Mouse (Mus musculus): ENCODE data around the gene Sf3a2. TPM values are rescaled to one million over a fixed set of nuclear protein-coding genes. Genes with fewer than 3 reads are reported as not detected.

Sf3a2 gene
- polyA plus RNA-seq, 1 experiment from 2014 or later = 61.9 TPM

GRCm38 (mm10) chr10:80805322-80805721 lies 7.3 kb downstream of the Sf3a2 start:
- DNase-seq (ENCODE audit: low spot score) = no peak
- H3K4me1 ChIP-seq (replicated peaks; ENCODE audit: insufficient read depth, low read length) = peaks cover 33% of the 10 kb centered on the region

GRCm38 (mm10) chr10:80805925-80806324 lies 7.9 kb downstream of the Sf3a2 start:
- DNase-seq (ENCODE audit: low spot score) = peak; percentile 74
- no peak overlapping the region for H3K27ac ChIP-seq
- WGBS = 18% methylated on average over 3 of the region's 3 CpGs
- no peak overlapping the region for H3K4me2 ChIP-seq (ENCODE audit: low read length)
- no peak overlapping the region for H3K9ac ChIP-seq (ENCODE audit: low read depth, low read length)
- peak; percentile 80 for TF ChIP-seq CTCF (IDR thresholded peaks at IDR 0.05; ENCODE audit: low read depth)
- ATAC-seq (replicated peaks; ENCODE audit: low FRiP score, low read depth) = peak; percentile 42
- H3K4me1 ChIP-seq (replicated peaks; ENCODE audit: insufficient read depth, low read length) = peaks cover 34% of the 10 kb centered on the region
- H3K9me3 ChIP-seq (replicated peaks; ENCODE audit: low read length) = no peaks in the 10 kb centered on the region
- no peak overlapping the region for H3K4me3 ChIP-seq (replicated peaks; ENCODE audit: low read depth, low read length)
- H3K27me3 ChIP-seq (ENCODE audit: insufficient read depth, low read length) = no peaks in the 10 kb centered on the region
- H3K36me3 ChIP-seq (ENCODE audit: insufficient read depth, low read length) = peaks cover 30% of the 10 kb centered on the region

More at GRCm38 (mm10) chr10:80805322-80805721, 7.3 kb downstream of the Sf3a2 start:
- no peak overlapping the region for H3K27ac ChIP-seq
- H3K9ac ChIP-seq (ENCODE audit: low read depth, low read length) = no peak overlapping the region
- no peaks in the 10 kb centered on the region for H3K9me3 ChIP-seq (replicated peaks; ENCODE audit: low read length)
- peaks cover 33% of the 10 kb centered on the region for H3K36me3 ChIP-seq (ENCODE audit: insufficient read depth, low read length)
- no peak for ATAC-seq (replicated peaks; ENCODE audit: low FRiP score, low read depth)
- H3K4me3 ChIP-seq (replicated peaks; ENCODE audit: low read depth, low read length) = no peak overlapping the region
- TF ChIP-seq CTCF (IDR thresholded peaks at IDR 0.05; ENCODE audit: low read depth) = no peak
- no peaks in the 10 kb centered on the region for H3K27me3 ChIP-seq (ENCODE audit: insufficient read depth, low read length)
- 79% methylated on average over 5 of the region's 5 CpGs for WGBS
- H3K4me2 ChIP-seq (ENCODE audit: low read length) = no peak overlapping the region

- Histone ChIP-seq H3K36me3 (ENCODE audit: insufficient read depth, low read length) (peaks cover 30% of the 10 kb centered on the region), H3K4me3 (replicated peaks; ENCODE audit: low read depth, low read length) (peak overlapping the region; percentile 36), H3K27ac (0 out of 2 replicates have a peak overlapping the region, but pooled peaks have one; percentile 56), H3K4me2 (ENCODE audit: low read length) (peak overlapping the region; percentile 89), H3K9ac (ENCODE audit: low read depth, low read length) (peak overlapping the region; percentile 65; the same call in 1 of the 2 replicates), H3K27me3 (ENCODE audit: insufficient read depth, low read length) (no peaks in the 10 kb centered on the region), H3K4me1 (replicated peaks; ENCODE audit: insufficient read depth, low read length) (peaks cover 34% of the 10 kb centered on the region), H3K9me3 (replicated peaks; ENCODE audit: low read length) (no peaks in the 10 kb centered on the region)
- 44% methylated on average over 34 of the region's 34 CpGs for WGBS
- TF ChIP-seq CTCF (IDR thresholded peaks at IDR 0.05; ENCODE audit: low read depth) = no peak
- DNase-seq (ENCODE audit: low spot score) (no peak), ATAC-seq (replicated peaks; ENCODE audit: low FRiP score, low read depth) (no peak)
Measured at GRCm38 (mm10) chr10:80806341-80807056, 8.5 kb downstream of the Sf3a2 start.

GRCm38 (mm10) chr10:80807057-80807627 lies 9.1 kb downstream of the Sf3a2 start:
- no peaks in the 10 kb centered on the region for H3K9me3 ChIP-seq (replicated peaks; ENCODE audit: low read length)
- ATAC-seq (replicated peaks; ENCODE audit: low FRiP score, low read depth) (peak; percentile 50), DNase-seq (ENCODE audit: low spot score) (peak; percentile 77)
- WGBS = under 1% methylated on average over 57 of the region's 58 CpGs
- H3K4me3 ChIP-seq (replicated peaks; ENCODE audit: low read depth, low read length) = peak overlapping the region; percentile 36
- peak overlapping the region; percentile 56 for H3K27ac ChIP-seq
- H3K4me2 ChIP-seq (ENCODE audit: low read length) = peak overlapping the region; percentile 89
- H3K36me3 ChIP-seq (ENCODE audit: insufficient read depth, low read length) = peaks cover 27% of the 10 kb centered on the region
- H3K4me1 ChIP-seq (replicated peaks; ENCODE audit: insufficient read depth, low read length) = peaks cover 34% of the 10 kb centered on the region
- peak; percentile 25; the same call in 1 of the 2 replicates for TF ChIP-seq CTCF (IDR thresholded peaks at IDR 0.05; ENCODE audit: low read depth)
- peak overlapping the region; percentile 65; the same call in 1 of the 2 replicates for H3K9ac ChIP-seq (ENCODE audit: low read depth, low read length)
- H3K27me3 ChIP-seq (ENCODE audit: insufficient read depth, low read length) = no peaks in the 10 kb centered on the region

GRCm38 (mm10) chr10:80808099-80808984 lies 10.3 kb downstream of the Sf3a2 start:
- Histone ChIP-seq H3K36me3 (ENCODE audit: insufficient read depth, low read length) (peaks cover 16% of the 10 kb centered on the region), H3K27me3 (ENCODE audit: insufficient read depth, low read length) (no peaks in the 10 kb centered on the region), H3K4me3 (replicated peaks; ENCODE audit: low read depth, low read length) (no peak overlapping the region; the same call in 1 of the 2 replicates), H3K4me2 (ENCODE audit: low read length) (peak overlapping the region; percentile 89), H3K4me1 (replicated peaks; ENCODE audit: insufficient read depth, low read length) (peaks cover 34% of the 10 kb centered on the region), H3K27ac (no peak overlapping the region), H3K9me3 (replicated peaks; ENCODE audit: low read length) (no peaks in the 10 kb centered on the region), H3K9ac (ENCODE audit: low read depth, low read length) (peak overlapping the region; percentile 20)
- ATAC-seq (replicated peaks; ENCODE audit: low FRiP score, low read depth) = no peak
- TF ChIP-seq CTCF (IDR thresholded peaks at IDR 0.05; ENCODE audit: low read depth) = no peak
- 17% methylated on average over 40 of the region's 40 CpGs for WGBS
- no peak for DNase-seq (ENCODE audit: low spot score)
